Mouse (Mus musculus) ES-Bruce4 (cell line): Measurements from ENCODE around the gene Ccdc7b. TPM values are rescaled to one million over a fixed set of nuclear protein-coding genes. Genes with fewer than 3 reads are reported as not detected.
"Not testable (repeated sequence)": the region's sequence is repeated elsewhere in the genome, so short reads cannot be mapped to it uniquely, and the experiment has no call there.

ENCODE experiments used
- H3K27ac ChIP-seq: 2 replicates; pipeline ENCODE4 v1.5.1; 2012; ENCODE audit warnings: low read length, inconsistent platforms; ENCODE audit not compliant: insufficient read depth
- H3K27me3 ChIP-seq: 2 replicates; pipeline ENCODE4 v1.6.1; 2012; ENCODE audit warnings: mild to moderate bottlenecking, low read length, inconsistent platforms; ENCODE audit not compliant: control insufficient read depth, poor library complexity, insufficient read depth, severe bottlenecking
- H3K36me3 ChIP-seq: 2 replicates; pipeline ENCODE4 v1.6.1; 2012; ENCODE audit warnings: inconsistent platforms, mild to moderate bottlenecking, low read length, moderate library complexity; ENCODE audit not compliant: control insufficient read depth, poor library complexity, insufficient read depth, severe bottlenecking
- H3K4me1 ChIP-seq: one replicate; pipeline ENCODE4 v1.8.1; 2011; ENCODE audit warnings: low read length; ENCODE audit not compliant: control insufficient read depth, insufficient read depth
- H3K4me3 ChIP-seq: 2 replicates; pipeline ENCODE4 v1.5.1; 2011; ENCODE audit warnings: low read depth, mild to moderate bottlenecking, low read length
- H3K9ac ChIP-seq: 2 replicates; pipeline ENCODE4 v1.6.1; 2012; ENCODE audit warnings: low read depth, mild to moderate bottlenecking, inconsistent platforms; ENCODE audit not compliant: poor library complexity, severe bottlenecking
- H3K9me3 ChIP-seq: replicated peaks from 2 replicates; pipeline ENCODE4 v1.6.1; 2012; ENCODE audit warnings: mild to moderate bottlenecking, low read length, inconsistent platforms; ENCODE audit not compliant: control insufficient read depth, poor library complexity, insufficient read depth, severe bottlenecking
- CTCF ChIP-seq: IDR thresholded peaks from one replicate; pipeline ENCODE4 v1.8.1; 2011; ENCODE audit warnings: low read depth, low read length
- EP300 ChIP-seq: IDR thresholded peaks from 2 replicates; pipeline ENCODE4 v1.6.1; 2011; ENCODE audit warnings: low read depth, low read length; ENCODE audit not compliant: insufficient read depth
- POLR2A ChIP-seq: IDR thresholded peaks from one replicate; pipeline ENCODE4 v1.8.1; 2011; ENCODE audit warnings: low read length; ENCODE audit not compliant: insufficient read depth
- polyA plus RNA-seq: library from polyadenylated mRNA; stranded (reverse); fragments of >200 nt; gene quantifications from 2 replicates; pipeline ENCODE4 v1.2.4, GENCODE M21; 2011; ENCODE audit warnings: low read depth; ENCODE audit not compliant: missing spikeins, insufficient read depth, insufficient read length

Ccdc7b gene
- not detected in 2 replicates for polyA plus RNA-seq

DNA sequence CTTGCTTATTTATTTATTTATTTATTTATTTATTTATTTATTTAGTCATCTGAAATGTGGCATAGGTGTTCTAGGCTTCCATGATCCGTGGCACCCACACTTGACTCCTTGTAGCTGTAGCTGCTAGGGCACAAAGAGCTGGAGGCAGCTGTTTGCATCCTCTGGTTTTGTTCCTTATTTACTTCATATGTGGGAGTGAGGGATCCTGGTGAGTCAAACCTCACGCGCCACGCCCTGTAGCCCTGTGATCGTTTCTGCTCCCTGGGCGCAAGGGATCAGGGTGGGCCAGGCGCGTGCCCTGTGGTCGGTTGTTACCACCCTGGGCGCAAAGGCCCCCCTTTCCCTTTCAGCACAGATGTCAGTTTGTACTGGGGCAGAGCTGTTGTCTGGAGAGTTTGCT is at the start of gene Ccdc7b:
Gene Ccdc7b (plus strand): TSS at position 301 of the 400 bp plus-strand sequence.
- not testable (repeated sequence) for H3K36me3 ChIP-seq, H3K9ac ChIP-seq, H3K4me3 ChIP-seq, H3K27ac ChIP-seq, H3K4me1 ChIP-seq, H3K9me3 ChIP-seq, H3K27me3 ChIP-seq

DNA sequence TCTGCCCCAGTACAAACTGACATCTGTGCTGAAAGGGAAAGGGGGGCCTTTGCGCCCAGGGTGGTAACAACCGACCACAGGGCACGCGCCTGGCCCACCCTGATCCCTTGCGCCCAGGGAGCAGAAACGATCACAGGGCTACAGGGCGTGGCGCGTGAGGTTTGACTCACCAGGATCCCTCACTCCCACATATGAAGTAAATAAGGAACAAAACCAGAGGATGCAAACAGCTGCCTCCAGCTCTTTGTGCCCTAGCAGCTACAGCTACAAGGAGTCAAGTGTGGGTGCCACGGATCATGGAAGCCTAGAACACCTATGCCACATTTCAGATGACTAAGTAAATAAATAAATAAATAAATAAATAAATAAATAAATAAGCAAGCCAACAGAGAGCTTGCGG is 1.5 kb upstream of the Ccdc7b start, which contains the start of gene Ccdc7a:
Gene Ccdc7a (minus strand): TSS at position 101 of the 400 bp plus-strand sequence.
- H3K9ac ChIP-seq, H3K36me3 ChIP-seq, H3K4me3 ChIP-seq, H3K27ac ChIP-seq, H3K27me3 ChIP-seq, H3K9me3 ChIP-seq, H3K4me1 ChIP-seq: not testable (repeated sequence)

DNA sequence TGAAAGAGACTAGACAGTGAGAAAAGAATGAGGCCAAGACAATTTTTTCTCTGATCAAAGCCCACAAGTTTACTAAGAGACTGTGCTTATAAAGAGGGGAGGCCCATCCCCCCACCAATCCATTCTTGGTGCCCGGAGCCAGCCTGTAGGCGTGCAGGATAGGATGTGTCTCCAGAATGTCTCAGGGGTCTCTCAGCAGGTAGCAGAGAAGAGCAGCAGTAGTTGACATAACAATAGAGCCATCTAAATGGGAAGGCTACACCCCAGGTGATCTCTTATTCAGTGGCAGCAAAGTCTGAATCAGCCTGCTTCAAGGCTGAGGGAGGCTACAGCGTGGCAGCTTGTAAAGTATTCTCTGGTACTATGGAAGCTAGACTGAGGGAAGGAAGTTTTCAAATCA is 48.8 kb downstream of the Ccdc7b start:
- not testable (repeated sequence) for H3K9me3 ChIP-seq, H3K27me3 ChIP-seq, H3K4me3 ChIP-seq, H3K4me1 ChIP-seq, H3K36me3 ChIP-seq, H3K9ac ChIP-seq
- H3K27ac ChIP-seq: peak overlapping the region; percentile 56; the same call in 1 of the 2 replicates
- peak; percentile 33; the same call in 1 of the 2 replicates for TF ChIP-seq EP300

DNA sequence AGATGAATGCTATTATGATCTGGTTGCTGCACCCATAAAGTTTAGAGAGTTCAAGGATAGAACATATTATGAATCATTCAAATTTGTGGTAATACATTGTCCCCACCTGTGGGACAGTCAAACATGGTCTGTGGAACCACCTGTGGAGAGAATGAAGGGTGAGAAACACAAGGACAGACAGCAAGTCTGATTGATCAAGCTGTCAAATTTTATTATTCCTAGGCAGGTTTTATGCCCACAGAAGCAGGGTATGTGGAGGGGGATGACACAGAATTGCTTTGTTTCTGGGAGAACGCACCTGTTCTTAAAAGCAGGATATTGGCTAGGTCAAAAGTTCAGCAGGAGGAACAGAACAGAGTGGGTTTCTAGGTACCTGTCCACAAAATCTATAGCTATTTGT is 64.6 kb downstream of the Ccdc7b start, which contains the start of gene Gm10999:
Gene Gm10999 (minus strand): TSS at position 101 of the 400 bp plus-strand sequence.
- H3K4me3 ChIP-seq: no peak within 1 kb of the TSS
- no peak for TF ChIP-seq POLR2A
- no peak for TF ChIP-seq EP300
- TF ChIP-seq CTCF: no peak
- no peaks in the 10 kb centered on the region for H3K27me3 ChIP-seq
- no peak within 1 kb of the TSS for H3K9ac ChIP-seq
- no peaks in the 10 kb centered on the region for H3K36me3 ChIP-seq
- no peaks in the 10 kb centered on the region for H3K9me3 ChIP-seq
- no peaks in the 10 kb centered on the region for H3K4me1 ChIP-seq
- no peak within 1 kb of the TSS for H3K27ac ChIP-seq

DNA sequence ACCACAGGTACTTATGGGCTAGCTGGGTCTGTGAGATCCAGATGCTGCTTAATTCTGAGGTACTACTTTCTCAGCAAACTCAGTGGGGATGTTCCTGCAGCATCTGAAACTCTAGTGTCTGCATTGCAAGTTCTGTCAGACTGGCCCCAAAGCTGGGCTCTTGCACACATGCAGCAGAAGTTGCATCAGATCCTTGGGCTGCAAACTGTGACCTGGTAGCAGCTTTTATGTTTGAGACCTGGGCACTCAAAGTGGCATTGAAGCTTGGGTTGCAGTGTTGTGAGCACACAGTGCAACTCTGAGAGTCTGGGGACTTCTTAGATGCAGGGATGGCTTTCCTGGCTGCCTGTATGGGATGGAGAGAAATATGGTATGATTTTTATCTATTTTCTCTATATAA is 66.5 kb downstream of the Ccdc7b start:
- TF ChIP-seq EP300: no peak
- TF ChIP-seq POLR2A: no peak
- TF ChIP-seq CTCF: no peak

More for the DNA sequence above, 66.5 kb downstream of the Ccdc7b start:
- no peak overlapping the region for H3K27ac ChIP-seq
- H3K9ac ChIP-seq: no peak overlapping the region
- H3K4me1 ChIP-seq: no peaks in the 10 kb centered on the region
- no peaks in the 10 kb centered on the region for H3K9me3 ChIP-seq
- no peak overlapping the region for H3K4me3 ChIP-seq
- H3K36me3 ChIP-seq: no peaks in the 10 kb centered on the region
- H3K27me3 ChIP-seq: no peaks in the 10 kb centered on the region

Other genes with a start within 250 kb of the Ccdc7b start
- not detected in 2 replicates for gene Ccdc7a, start 1.6 kb upstream of the Ccdc7b start, polyA plus RNA-seq
- not detected in 2 replicates for gene Gm10999, start 64.5 kb downstream of the Ccdc7b start, polyA plus RNA-seq
- gene 2610044O15Rik8, start 167.3 kb downstream of the Ccdc7b start, polyA plus RNA-seq: 25.1 and 30.3 TPM in 2 replicates